Mouse (Mus musculus) liver, embryonic 12.5 days (tissue): ENCODE data around the gene Ddx25. TPM values are rescaled to one million over a fixed set of nuclear protein-coding genes. Genes with fewer than 3 reads are reported as not detected.

Experiments used
- polyA plus RNA-seq: library from polyadenylated mRNA; unstranded; fragments of >200 nt; fragmentation: Nextera tagmentation; extraction: Ambion mirVana; gene quantifications from 2 replicates; pipeline ENCODE4 v1.2.1, GENCODE M21; 2016

Gene Ddx25
- polyA plus RNA-seq, 1 experiment from 2014 or later: 0.67 TPM

Other genes starting within 250 kb of the Ddx25 start
- 0.96 and 1.0 TPM in 2 replicates for gene Cdon, start 137.4 kb downstream of the Ddx25 start, polyA plus RNA-seq
- gene Gm1113, start 40.3 kb downstream of the Ddx25 start, polyA plus RNA-seq: not detected in 2 replicates
- gene Pus3, start 67 bp upstream of the Ddx25 start, polyA plus RNA-seq: 11.7 and 12.9 TPM in 2 replicates
- gene Pate2, start 11.8 kb upstream of the Ddx25 start, polyA plus RNA-seq: 0.32 and 0.47 TPM in 2 replicates
- gene Hyls1, start 11.9 kb upstream of the Ddx25 start, polyA plus RNA-seq: 9.4 and 10.8 TPM in 2 replicates
- gene Pate4, start 53.4 kb upstream of the Ddx25 start, polyA plus RNA-seq: not detected in 2 replicates
- not detected in 2 replicates for gene Pate3, start 89.7 kb upstream of the Ddx25 start, polyA plus RNA-seq
- gene Pate1, start 128.9 kb upstream of the Ddx25 start, polyA plus RNA-seq: not detected in 2 replicates
- gene Gm17677, start 182.5 kb upstream of the Ddx25 start, polyA plus RNA-seq: not detected in 2 replicates
- not detected in 2 replicates for gene Gm17727, start 219.6 kb upstream of the Ddx25 start, polyA plus RNA-seq
- gene Gm27235, start 231.6 kb upstream of the Ddx25 start, polyA plus RNA-seq: not detected in 2 replicates
- gene D730048I06Rik, start 231.6 kb upstream of the Ddx25 start, polyA plus RNA-seq: not detected in 2 replicates